In the genomic region with DNA sequence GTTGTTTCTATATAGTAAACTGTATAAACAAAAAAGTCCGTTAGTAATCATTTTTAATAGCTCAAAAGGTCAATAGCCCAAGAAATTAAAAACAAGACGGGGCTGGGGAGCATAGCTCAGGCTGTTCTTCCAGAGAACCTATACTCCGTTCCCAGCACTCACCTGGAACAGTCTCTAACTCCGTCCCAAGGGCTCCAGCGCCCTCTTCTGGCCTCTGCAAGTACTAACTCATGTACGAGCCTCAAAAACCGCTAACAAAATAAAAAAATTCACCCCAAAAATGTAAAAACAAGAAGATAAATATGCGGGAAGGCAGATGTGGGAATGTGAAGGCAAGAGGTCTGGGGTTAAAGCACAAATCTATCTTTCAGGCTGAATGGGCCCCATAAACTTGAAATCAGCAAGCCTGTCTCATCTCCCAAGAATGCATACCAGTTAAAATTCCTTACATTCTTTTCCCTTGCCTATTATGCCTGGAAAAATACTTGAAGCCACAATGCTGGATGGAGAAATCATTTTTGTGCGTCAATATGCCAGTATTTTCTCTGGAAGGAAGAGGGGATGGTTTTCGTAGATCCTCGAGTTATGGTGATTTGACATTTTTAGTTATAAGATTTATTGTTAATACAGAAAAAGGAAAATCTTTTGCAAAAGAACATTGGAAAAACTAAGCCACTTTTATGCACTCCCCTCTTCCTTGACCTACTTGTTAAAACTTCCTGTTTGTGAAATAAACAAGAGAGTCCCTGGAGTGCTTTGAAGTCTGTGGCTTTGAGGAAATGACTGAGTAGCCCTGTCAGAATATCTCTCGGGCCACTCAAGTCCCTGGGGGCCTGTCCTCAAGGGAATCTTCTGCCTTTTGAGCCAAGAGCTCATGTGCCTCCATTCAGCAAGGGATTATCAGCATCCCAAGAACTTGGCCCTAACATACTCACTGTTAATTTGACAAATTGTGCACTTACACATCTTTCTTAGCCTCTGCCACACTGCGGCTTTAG, we compare ENCODE assay signal across 11 mouse cellular contexts.
DNase-seq lines count a peak whose midpoint lies in the region; ATAC-seq and TF ChIP-seq lines count a peak whose summit lies in the region.
"Had no signal": no experiment of that assay in that cellular context is flagged by ENCODE, and none has a peak within 500 bp of the region (broad histone marks: within the 10 kb centered on the region; RNA-seq: fewer than 3 reads in every experiment).

No protein-coding gene starts in this region.

- no peak for ATAC-seq in heart, embryonic 12.5 days (ENCODE audit: insufficient number of reproducible peaks, low FRiP score)
- ATAC-seq in lung, postnatal 0 days: peak; percentile 40; the same call in 1 of the 2 replicates

- 0 out of 2 replicates have a peak, but pooled peaks cover 6% of the 10 kb centered on the region for H3K4me1 ChIP-seq in heart, embryonic 12.5 days (replicated peaks)
- no peaks in the 10 kb centered on the region for H3K4me1 ChIP-seq in lung, postnatal 0 days (ENCODE audit: insufficient read depth, low read depth, low read length)

- H3K4me3 ChIP-seq in heart, embryonic 12.5 days: no peak overlapping the region
- no peak overlapping the region for H3K4me3 ChIP-seq in lung, postnatal 0 days (ENCODE audit: low read depth, low read length)

- H3K4me2 ChIP-seq in heart, embryonic 12.5 days: no peak overlapping the region
- H3K4me2 ChIP-seq in lung, postnatal 0 days (replicated peaks; ENCODE audit: low read depth, low read length): no peak overlapping the region
- H3K4me2 ChIP-seq: midbrain, embryonic 11.5 days had no signal

- intact Hi-C loops in heart, postnatal 14 days (cut with DNase I): loop anchor here (10.0 kb wide), 1 partner anchor 149 kb away; no protein-coding TSS in a partner anchor

- TF ChIP-seq EP300 in lung, postnatal 0 days (IDR thresholded peaks at IDR 0.05): peak; percentile 44; the same call in 1 of the 2 replicates

- 71% methylated on average over 13 of the region's 13 CpGs for WGBS in heart, embryonic 12.5 days
- 59% methylated on average over 13 of the region's 13 CpGs for WGBS in lung, postnatal 0 days

- peak; percentile 96 for DNase-seq in heart, adult 11 months
- peak; percentile 34 for DNase-seq in ZHBTc4 (ENCODE audit: low read depth, low spot score)
- peak; percentile 58 to 69 for DNase-seq in heart, postnatal 14 days
- DNase-seq in lung, postnatal 0 days (ENCODE audit: low spot score): peak; percentile 32
- DNase-seq in frontal cortex, postnatal 14 days (ENCODE audit: low spot score in 2 of 2): no peak
- DNase-seq in B cell, adult 2 months: no peak
- no peak for DNase-seq in cerebellum, adult 11-12 months
- DNase-seq: cerebellum, adult 18-20 months; right cerebral cortex, adult 18-20 months had no signal

- H3K9ac ChIP-seq in heart, embryonic 12.5 days: no peak overlapping the region
- H3K9ac ChIP-seq in lung, postnatal 0 days (replicated peaks; ENCODE audit: low read depth): no peak overlapping the region

- H3K27ac ChIP-seq in heart, embryonic 12.5 days (ENCODE audit: poor library complexity, severe bottlenecking): no peak overlapping the region
- H3K27ac ChIP-seq in lung, postnatal 0 days (ENCODE audit: low read length): no peak overlapping the region

- TF ChIP-seq CTCF in lung, postnatal 0 days (IDR thresholded peaks at IDR 0.05): no peak

- H3K9me3 ChIP-seq in heart, embryonic 12.5 days (replicated peaks): no peaks in the 10 kb centered on the region
- no peaks in the 10 kb centered on the region for H3K9me3 ChIP-seq in lung, postnatal 0 days (ENCODE audit: low read length)

- H3K27me3 ChIP-seq in heart, embryonic 12.5 days (replicated peaks): no peaks in the 10 kb centered on the region
- H3K27me3 ChIP-seq in lung, postnatal 0 days (replicated peaks; ENCODE audit: insufficient read depth, low read length): no peaks in the 10 kb centered on the region

- no peaks in the 10 kb centered on the region for H3K36me3 ChIP-seq in heart, embryonic 12.5 days
- no peaks in the 10 kb centered on the region for H3K36me3 ChIP-seq in lung, postnatal 0 days (ENCODE audit: insufficient read depth, low read length)

Comparison
In these comparisons a context has a peak if more than half of its experiments do, and no peak if none do; other contexts are left out.
1. DNase-seq: peak in heart, adult 11 months (single experiment), ZHBTc4 (single experiment), heart, postnatal 14 days (2 of 2) and lung, postnatal 0 days (single experiment); none in frontal cortex, postnatal 14 days (0 of 2), B cell, adult 2 months (0 of 2) and cerebellum, adult 11-12 months (single experiment).